In the genomic region with DNA sequence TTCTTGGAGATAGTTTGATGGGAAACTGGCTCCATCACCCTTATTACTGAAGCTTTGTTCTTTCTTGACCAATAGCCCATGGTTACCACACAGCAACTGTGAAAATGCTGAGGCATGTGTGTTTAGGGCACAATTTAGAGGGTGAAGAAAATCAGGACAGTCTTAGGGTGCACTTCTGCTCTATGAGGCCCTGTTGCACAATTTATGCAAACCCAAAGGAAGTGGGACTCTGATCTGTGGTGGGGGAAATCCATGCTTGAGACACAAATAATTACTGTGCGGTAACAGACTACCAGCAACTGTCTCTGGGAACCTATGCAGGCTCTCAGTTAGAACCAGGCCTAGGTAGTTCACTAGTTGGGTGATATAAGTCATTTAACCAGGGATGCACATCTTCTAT, we compare ENCODE assay signal across 21 mouse cellular contexts. TPM values are rescaled to one million over a fixed set of nuclear protein-coding genes. Genes with fewer than 3 reads are reported as not detected.
A peak's percentile ranks its signal among the peaks of the same experiment; 100 is the strongest.
DNase-seq lines count a peak whose midpoint lies in the region; ATAC-seq and TF ChIP-seq lines count a peak whose summit lies in the region.
"Had no signal": no experiment of that assay in that cellular context is flagged by ENCODE, and none has a peak within 500 bp of the region (broad histone marks: within the 10 kb centered on the region; RNA-seq: fewer than 3 reads in every experiment).

No protein-coding gene starts in this region.

- no peak for TF ChIP-seq CTCF in spleen, adult 2 months (IDR thresholded peaks at IDR 0.05; ENCODE audit: extremely low read depth, insufficient read depth, insufficient read length, insufficient replicate concordance)
- no peak for TF ChIP-seq CTCF in liver, postnatal 0 days (IDR thresholded peaks at IDR 0.05; ENCODE audit: low read depth)

- no peak overlapping the region for H3K9ac ChIP-seq in liver, postnatal 0 days (replicated peaks)
- H3K9ac ChIP-seq in midbrain, embryonic 13.5 days (replicated peaks) = no peak overlapping the region
- H3K9ac ChIP-seq: hindbrain, embryonic 14.5 days; midbrain, embryonic 15.5 days had no signal

- peak; percentile 76 for ATAC-seq in liver, postnatal 0 days
- no peak for ATAC-seq in midbrain, embryonic 13.5 days
- ATAC-seq: forebrain, embryonic 14.5 days; midbrain, embryonic 15.5 days had no signal

- no peaks in the 10 kb centered on the region for H3K4me1 ChIP-seq in heart, embryonic 10.5 days
- no peaks in the 10 kb centered on the region for H3K4me1 ChIP-seq in spleen, adult 2 months (ENCODE audit: control insufficient read depth, insufficient read depth, insufficient read length)
- H3K4me1 ChIP-seq in liver, postnatal 0 days (ENCODE audit: insufficient read depth) = no peaks in the 10 kb centered on the region
- H3K4me1 ChIP-seq in midbrain, embryonic 13.5 days (replicated peaks) = no peaks in the 10 kb centered on the region
- H3K4me1 ChIP-seq: midbrain, embryonic 15.5 days had no signal

- no peaks in the 10 kb centered on the region for H3K36me3 ChIP-seq in heart, embryonic 10.5 days
- no peaks in the 10 kb centered on the region for H3K36me3 ChIP-seq in spleen, adult 2 months (ENCODE audit: control insufficient read depth, insufficient read depth, low read length)
- H3K36me3 ChIP-seq in liver, postnatal 0 days (replicated peaks; ENCODE audit: insufficient read depth, low read length) = no peaks in the 10 kb centered on the region
- no peaks in the 10 kb centered on the region for H3K36me3 ChIP-seq in splenic B cell, adult 2 months (ENCODE audit: control insufficient read depth, insufficient read depth, low read length, poor library complexity, severe bottlenecking)
- no peaks in the 10 kb centered on the region for H3K36me3 ChIP-seq in midbrain, embryonic 13.5 days
- H3K36me3 ChIP-seq: midbrain, embryonic 15.5 days had no signal

- 85% methylated on average over 1 of the region's 1 CpGs for WGBS in heart, embryonic 10.5 days
- 18% methylated on average over 1 of the region's 1 CpGs for WGBS in spleen, adult 2 months
- WGBS in liver, postnatal 0 days (ENCODE audit: insufficient replicate concordance) = 63% methylated on average over 1 of the region's 1 CpGs
- WGBS in midbrain, embryonic 13.5 days = 96% methylated on average over 1 of the region's 1 CpGs

- peak; percentile 91 for DNase-seq in heart, adult 11 months
- DNase-seq in heart, embryonic 10.5 days (ENCODE audit: low spot score) = no peak
- DNase-seq in spleen, adult 2 months (ENCODE audit: low read depth in 1 of 2, low spot score in 2 of 2) = peak; percentile 13 to 19
- no peak for DNase-seq in spleen, postnatal 14 days (ENCODE audit: low spot score in 2 of 2)
- no peak for DNase-seq in liver, postnatal 0 days
- DNase-seq in splenic B cell, adult 2 months (ENCODE audit: low read depth, low spot score) = peak; percentile 44
- no peak for DNase-seq in cerebellum, adult 11-12 months
- DNase-seq: cerebellum, adult 2 months; heart, postnatal 10 days; kidney, adult 8-10 months; kidney, postnatal 4 days; retina, postnatal 1 day; thymus, postnatal 36 days had no signal

- H3K4me2 ChIP-seq in liver, postnatal 0 days (ENCODE audit: low read depth, low read length) = no peak overlapping the region
- H3K4me2 ChIP-seq in midbrain, embryonic 13.5 days (replicated peaks) = no peak overlapping the region
- H3K4me2 ChIP-seq: hindbrain, embryonic 14.5 days; midbrain, embryonic 15.5 days had no signal

- no peak overlapping the region for H3K4me3 ChIP-seq in heart, embryonic 10.5 days
- H3K4me3 ChIP-seq in spleen, adult 2 months (ENCODE audit: extremely low read depth, insufficient read depth, insufficient read length) = no peak overlapping the region
- H3K4me3 ChIP-seq in liver, postnatal 0 days (ENCODE audit: low read depth, low read length) = no peak overlapping the region
- no peak overlapping the region for H3K4me3 ChIP-seq in midbrain, embryonic 13.5 days (replicated peaks)
- H3K4me3 ChIP-seq: midbrain, embryonic 15.5 days had no signal

- H3K27ac ChIP-seq in heart, embryonic 10.5 days = no peak overlapping the region
- H3K27ac ChIP-seq in spleen, adult 2 months (ENCODE audit: insufficient read depth, low read length) = no peak overlapping the region
- H3K27ac ChIP-seq in liver, postnatal 0 days (ENCODE audit: low read depth) = no peak overlapping the region; the same call in 1 of the 2 replicates
- H3K27ac ChIP-seq in midbrain, embryonic 13.5 days = no peak overlapping the region
- H3K27ac ChIP-seq: hindbrain, embryonic 14.5 days; midbrain, embryonic 15.5 days had no signal

- TF ChIP-seq POLR2A in spleen, adult 2 months (IDR thresholded peaks at IDR 0.05; ENCODE audit: low read depth, low read length) = no peak

- H3K27me3 ChIP-seq in heart, embryonic 10.5 days (ENCODE audit: insufficient read depth, poor library complexity, severe bottlenecking) = no peaks in the 10 kb centered on the region
- H3K27me3 ChIP-seq in spleen, adult 2 months (ENCODE audit: control insufficient read depth, insufficient read depth, low read length) = no peaks in the 10 kb centered on the region
- H3K27me3 ChIP-seq in liver, postnatal 0 days (ENCODE audit: insufficient read depth, low read length) = no peaks in the 10 kb centered on the region
- no peaks in the 10 kb centered on the region for H3K27me3 ChIP-seq in splenic B cell, adult 2 months (ENCODE audit: control insufficient read depth, insufficient read depth, low read length, poor library complexity, severe bottlenecking)
- H3K27me3 ChIP-seq in midbrain, embryonic 13.5 days = no peaks in the 10 kb centered on the region
- H3K27me3 ChIP-seq: midbrain, embryonic 15.5 days had no signal

- H3K9me3 ChIP-seq in heart, embryonic 10.5 days = no peaks in the 10 kb centered on the region
- H3K9me3 ChIP-seq in liver, postnatal 0 days (ENCODE audit: low read length) = no peaks in the 10 kb centered on the region
- no peaks in the 10 kb centered on the region for H3K9me3 ChIP-seq in midbrain, embryonic 13.5 days
- H3K9me3 ChIP-seq: midbrain, embryonic 15.5 days had no signal

- 0 out of 2 replicates have a peak, but pooled peaks have one; percentile 16 for TF ChIP-seq EP300 in liver, postnatal 0 days (IDR thresholded peaks at IDR 0.05; ENCODE audit: low read depth)

RNA-seq across cellular contexts. Expression of gene Fpr3, which starts 13.1 kb away (rescaled TPM):
- polyA plus RNA-seq in heart, embryonic 10.5 days (2016; fragmentation: Nextera tagmentation; extraction: Ambion mirVana) = not detected in 2 replicates
- polyA plus RNA-seq in spleen, adult 2 months (2012; rRNA removed) = not detected in 2 replicates
- polyA plus RNA-seq in liver, postnatal 0 days (2015; fragmentation: Nextera tagmentation; extraction: Ambion mirVana) = not detected in 2 replicates
- not detected in 2 replicates for polyA plus RNA-seq in midbrain, embryonic 13.5 days (2015; fragmentation: Nextera tagmentation; extraction: Ambion mirVana)
- polyA plus RNA-seq: brain, embryonic 14.5 days; cerebellum, adult 2 months; forebrain, embryonic 14.5 days; hindbrain, embryonic 14.5 days; limb, embryonic 11.5 days; midbrain, embryonic 15.5 days; neural tube, embryonic 14.5 days; small intestine, adult 2 months had no signal

RNA-seq across cellular contexts. Expression of gene Fpr2, which starts 13.1 kb away (rescaled TPM):
- not detected in 2 replicates for polyA plus RNA-seq in heart, embryonic 10.5 days (2016; fragmentation: Nextera tagmentation; extraction: Ambion mirVana)
- 2.4 and 2.8 TPM in 2 replicates for polyA plus RNA-seq in spleen, adult 2 months (2012; rRNA removed)
- 9.3 and 10.3 TPM in 2 replicates for polyA plus RNA-seq in liver, postnatal 0 days (2015; fragmentation: Nextera tagmentation; extraction: Ambion mirVana)
- polyA plus RNA-seq in midbrain, embryonic 13.5 days (2015; fragmentation: Nextera tagmentation; extraction: Ambion mirVana) = not detected in 2 replicates
- polyA plus RNA-seq: forebrain, embryonic 14.5 days; limb, embryonic 11.5 days; midbrain, embryonic 15.5 days; neural tube, embryonic 14.5 days had no signal

RNA-seq across cellular contexts. Expression of gene Fpr1, which starts 17.0 kb away (rescaled TPM):
- 0.10 TPM in 1 of 2 replicates, not detected in the other for polyA plus RNA-seq in heart, embryonic 10.5 days (2016; fragmentation: Nextera tagmentation; extraction: Ambion mirVana)
- 8.2 and 8.9 TPM in 2 replicates for polyA plus RNA-seq in spleen, adult 2 months (2012; rRNA removed)
- polyA plus RNA-seq in liver, postnatal 0 days (2015; fragmentation: Nextera tagmentation; extraction: Ambion mirVana) = 13.3 and 13.7 TPM in 2 replicates
- polyA plus RNA-seq in midbrain, embryonic 13.5 days (2015; fragmentation: Nextera tagmentation; extraction: Ambion mirVana) = 0.16 TPM in 1 of 2 replicates, not detected in the other
- polyA plus RNA-seq: brain, embryonic 14.5 days; cerebellum, adult 2 months; forebrain, embryonic 14.5 days; hindbrain, embryonic 14.5 days; limb, embryonic 11.5 days had no signal

RNA-seq across cellular contexts. Expression of gene Has1, which starts 45.8 kb away (rescaled TPM):
- polyA plus RNA-seq in heart, embryonic 10.5 days (2016; fragmentation: Nextera tagmentation; extraction: Ambion mirVana) = 0.68 and 1.1 TPM in 2 replicates
- polyA plus RNA-seq in spleen, adult 2 months (2012; rRNA removed) = 0.11 and 0.25 TPM in 2 replicates
- polyA plus RNA-seq in liver, postnatal 0 days (2015; fragmentation: Nextera tagmentation; extraction: Ambion mirVana) = 0.08 and 0.09 TPM in 2 replicates
- polyA plus RNA-seq in midbrain, embryonic 13.5 days (2015; fragmentation: Nextera tagmentation; extraction: Ambion mirVana) = 0.88 and 1.1 TPM in 2 replicates

Comparison
In these comparisons a context has a peak if more than half of its experiments do, and no peak if none do; other contexts are left out.
1. DNase-seq: peak in heart, adult 11 months (single experiment), spleen, adult 2 months (2 of 2) and splenic B cell, adult 2 months (single experiment); none in heart, embryonic 10.5 days (single experiment), spleen, postnatal 14 days (0 of 2), liver, postnatal 0 days (single experiment) and cerebellum, adult 11-12 months (single experiment).